Mouse (Mus musculus) midbrain, embryonic 15.5 days (tissue): Measurements from ENCODE around the gene Gm4881. TPM values are rescaled to one million over a fixed set of nuclear protein-coding genes. Genes with fewer than 3 reads are reported as not detected.

Source experiments
- ATAC-seq: fragments of 200-750 bp; cut with Nextera tagmentation; replicated peaks from 2 replicates; pipeline ENCODE4 v1.8.0; 2017; ENCODE audit warnings: moderate TSS enrichment
- H3K27ac ChIP-seq: fragments of 300-500 bp; sonication (generic); 2 replicates; pipeline ENCODE4 v1.5.1; 2015; ENCODE audit warnings: mild to moderate bottlenecking, inconsistent platforms
- H3K27me3 ChIP-seq: fragments of 300-500 bp; sonication (generic); replicated peaks from 2 replicates; pipeline ENCODE4 v1.6.1; 2015; ENCODE audit warnings: inconsistent platforms
- H3K36me3 ChIP-seq: fragments of 300-500 bp; sonication (generic); replicated peaks from 2 replicates; pipeline ENCODE4 v1.6.1; 2015; ENCODE audit warnings: inconsistent platforms
- H3K4me1 ChIP-seq: fragments of 300-500 bp; sonication (generic); 2 replicates; pipeline ENCODE4 v1.6.1; 2015; ENCODE audit warnings: inconsistent platforms
- H3K4me2 ChIP-seq: fragments of 300-500 bp; sonication (generic); 2 replicates; pipeline ENCODE4 v1.6.1; 2015; ENCODE audit warnings: inconsistent platforms, mild to moderate bottlenecking, moderate library complexity
- H3K4me3 ChIP-seq: fragments of 300-500 bp; sonication (generic); 2 replicates; pipeline ENCODE4 v1.5.1; 2015; ENCODE audit warnings: mild to moderate bottlenecking, inconsistent platforms
- H3K9ac ChIP-seq: fragments of 300-500 bp; sonication (generic); 2 replicates; pipeline ENCODE4 v1.6.1; 2015; ENCODE audit warnings: mild to moderate bottlenecking, inconsistent platforms
- H3K9me3 ChIP-seq: fragments of 300-500 bp; sonication (generic); 2 replicates; pipeline ENCODE4 v1.6.1; 2016; ENCODE audit warnings: inconsistent platforms
- WGBS: fragments of 180-500 bp; shearing (Covaris S2); methylation state at CpG from one replicate; pipeline ENCODE4 v1.1.7; 2015; ENCODE audit warnings: mixed read lengths; 5-methylcytosine and 5-hydroxymethylcytosine counted together
- polyA plus RNA-seq: library from polyadenylated mRNA; unstranded; fragments of >200 nt; fragmentation: Nextera tagmentation; extraction: Ambion mirVana; gene quantifications from 2 replicates; pipeline ENCODE4 v1.2.1, GENCODE M21; 2015

Gm4881 gene
- polyA plus RNA-seq, 1 experiment from 2014 or later, result 6.4 TPM

- Histone ChIP-seq H3K36me3 (no peaks in the 10 kb centered on the region), H3K4me2 (no peak overlapping the region), H3K9ac (no peak overlapping the region), H3K27me3 (peaks cover 81% of the 10 kb centered on the region), H3K27ac (no peak overlapping the region), H3K9me3 (no peaks in the 10 kb centered on the region), H3K4me3 (no peak overlapping the region), H3K4me1 (peaks cover 33% of the 10 kb centered on the region)
- ATAC-seq, result peak; percentile 24
- under 1% methylated on average over 8 of the region's 8 CpGs for WGBS
These were observed 5.8 kb upstream of the Gm4881 start for GRCm38 (mm10) chr7:24949958-24950623.

- peak overlapping the region; percentile 47 for H3K4me2 ChIP-seq
- H3K36me3 ChIP-seq, result no peaks in the 10 kb centered on the region
- H3K9me3 ChIP-seq, result no peaks in the 10 kb centered on the region
- WGBS, result under 1% methylated on average over 29 of the region's 29 CpGs
- peaks cover 91% of the 10 kb centered on the region for H3K27me3 ChIP-seq
- peak overlapping the region; percentile 25; the same call in 1 of the 2 replicates for H3K9ac ChIP-seq
- no peak overlapping the region for H3K27ac ChIP-seq
- peaks cover 32% of the 10 kb centered on the region for H3K4me1 ChIP-seq
- no peak for ATAC-seq
- H3K4me3 ChIP-seq, result peak overlapping the region; percentile 23
These were observed 4.5 kb upstream of the Gm4881 start for GRCm38 (mm10) chr7:24948774-24949173.

- no peaks in the 10 kb centered on the region for H3K36me3 ChIP-seq
- H3K4me2 ChIP-seq, result no peak overlapping the region
- peaks cover 38% of the 10 kb centered on the region for H3K4me1 ChIP-seq
- no peak overlapping the region for H3K4me3 ChIP-seq
- no peak for ATAC-seq
- peaks cover 91% of the 10 kb centered on the region for H3K27me3 ChIP-seq
- 3% methylated on average over 7 of the region's 7 CpGs for WGBS
- H3K9ac ChIP-seq, result no peak overlapping the region
- no peak overlapping the region for H3K27ac ChIP-seq
- H3K9me3 ChIP-seq, result no peaks in the 10 kb centered on the region
These were observed 3.2 kb upstream of the Gm4881 start for GRCm38 (mm10) chr7:24947316-24948048.

GRCm38 (mm10) chr7:24943641-24944040 is 653 bp downstream of the Gm4881 start:
- H3K9ac ChIP-seq, result no peak overlapping the region
- H3K9me3 ChIP-seq, result no peaks in the 10 kb centered on the region
- peaks cover 87% of the 10 kb centered on the region for H3K27me3 ChIP-seq
- no peak overlapping the region for H3K27ac ChIP-seq
- H3K36me3 ChIP-seq, result no peaks in the 10 kb centered on the region
- no peak overlapping the region for H3K4me2 ChIP-seq
- 4% methylated on average over 6 of the region's 6 CpGs for WGBS
- no peak for ATAC-seq
- peaks cover 21% of the 10 kb centered on the region for H3K4me1 ChIP-seq
- no peak overlapping the region; the same call in 1 of the 2 replicates for H3K4me3 ChIP-seq

- Histone ChIP-seq H3K4me3 (peak overlapping the region; percentile 13), H3K27me3 (peaks cover 52% of the 10 kb centered on the region), H3K4me2 (peak overlapping the region; percentile 25), H3K4me1 (peaks cover 33% of the 10 kb centered on the region), H3K9me3 (no peaks in the 10 kb centered on the region), H3K27ac (no peak overlapping the region), H3K9ac (no peak overlapping the region), H3K36me3 (0 out of 2 replicates have a peak, but pooled peaks cover 9% of the 10 kb centered on the region)
- 0% methylated on average over 15 of the region's 15 CpGs for WGBS
- ATAC-seq, result no peak
These were observed 12.6 kb downstream of the Gm4881 start for GRCm38 (mm10) chr7:24931651-24932050.

- Histone ChIP-seq H3K4me1 (peaks cover 33% of the 10 kb centered on the region), H3K4me3 (no peak overlapping the region), H3K4me2 (peak overlapping the region; percentile 25; the same call in 1 of the 2 replicates), H3K27me3 (peaks cover 52% of the 10 kb centered on the region), H3K9me3 (no peaks in the 10 kb centered on the region), H3K36me3 (peaks cover 15% of the 10 kb centered on the region; the same call in 1 of the 2 replicates), H3K27ac (no peak overlapping the region), H3K9ac (no peak overlapping the region)
- ATAC-seq, result no peak
- WGBS, result 37% methylated on average over 6 of the region's 6 CpGs
These were observed 13.8 kb downstream of the Gm4881 start for GRCm38 (mm10) chr7:24930475-24930874.

- H3K27me3 ChIP-seq, result no peaks in the 10 kb centered on the region
- H3K9me3 ChIP-seq, result no peaks in the 10 kb centered on the region
- WGBS, result 88% methylated on average over 9 of the region's 9 CpGs
- peaks cover 50% of the 10 kb centered on the region for H3K36me3 ChIP-seq
- no peaks in the 10 kb centered on the region for H3K4me1 ChIP-seq
- H3K4me3 ChIP-seq, result no peak overlapping the region
- H3K27ac ChIP-seq, result no peak overlapping the region
- no peak overlapping the region for H3K4me2 ChIP-seq
- no peak for ATAC-seq
- H3K9ac ChIP-seq, result no peak overlapping the region
These were observed 24.6 kb downstream of the Gm4881 start for GRCm38 (mm10) chr7:24919728-24920127.

- WGBS, result 94% methylated on average over 20 of the region's 20 CpGs
- ATAC-seq, result no peak
- H3K27me3 ChIP-seq, result no peaks in the 10 kb centered on the region
These were observed 25.5 kb downstream of the Gm4881 start for GRCm38 (mm10) chr7:24918763-24919323.

GRCm38 (mm10) chr7:24912480-24912879 is 31.8 kb downstream of the Gm4881 start:
- Histone ChIP-seq H3K9ac (no peak overlapping the region), H3K27me3 (no peaks in the 10 kb centered on the region), H3K36me3 (peaks cover 22% of the 10 kb centered on the region), H3K4me2 (no peak overlapping the region), H3K4me3 (no peak overlapping the region), H3K27ac (no peak overlapping the region), H3K4me1 (0 out of 2 replicates have a peak, but pooled peaks cover 1% of the 10 kb centered on the region), H3K9me3 (no peaks in the 10 kb centered on the region)
- 95% methylated on average over 14 of the region's 14 CpGs for WGBS
- no peak for ATAC-seq

More at GRCm38 (mm10) chr7:24918763-24919323, 25.5 kb downstream of the Gm4881 start:
- no peak overlapping the region for H3K9ac ChIP-seq
- no peak overlapping the region for H3K27ac ChIP-seq
- no peaks in the 10 kb centered on the region for H3K9me3 ChIP-seq
- no peak overlapping the region for H3K4me2 ChIP-seq
- no peak overlapping the region for H3K4me3 ChIP-seq
- H3K36me3 ChIP-seq, result peaks cover 44% of the 10 kb centered on the region
- H3K4me1 ChIP-seq, result no peaks in the 10 kb centered on the region

- H3K4me3 ChIP-seq, result no peak overlapping the region
- H3K4me2 ChIP-seq, result no peak overlapping the region
- no peak overlapping the region for H3K9ac ChIP-seq
- no peak overlapping the region for H3K27ac ChIP-seq
- H3K9me3 ChIP-seq, result no peaks in the 10 kb centered on the region
- ATAC-seq, result no peak
- H3K27me3 ChIP-seq, result no peaks in the 10 kb centered on the region
- 45% methylated on average over 13 of the region's 13 CpGs for WGBS
- 0 out of 2 replicates have a peak, but pooled peaks cover 2% of the 10 kb centered on the region for H3K36me3 ChIP-seq
- peaks cover 38% of the 10 kb centered on the region for H3K4me1 ChIP-seq
These were observed 37.0 kb downstream of the Gm4881 start for GRCm38 (mm10) chr7:24907211-24907748.

- WGBS, result 42% methylated on average over 6 of the region's 6 CpGs
- H3K36me3 ChIP-seq, result 0 out of 2 replicates have a peak, but pooled peaks cover 2% of the 10 kb centered on the region
- no peak overlapping the region for H3K27ac ChIP-seq
- H3K9ac ChIP-seq, result no peak overlapping the region; the same call in 1 of the 2 replicates
- H3K27me3 ChIP-seq, result no peaks in the 10 kb centered on the region
- H3K4me1 ChIP-seq, result peaks cover 38% of the 10 kb centered on the region
- no peaks in the 10 kb centered on the region for H3K9me3 ChIP-seq
- H3K4me3 ChIP-seq, result no peak overlapping the region
- no peak overlapping the region for H3K4me2 ChIP-seq
- no peak for ATAC-seq
These were observed 37.7 kb downstream of the Gm4881 start for GRCm38 (mm10) chr7:24906551-24906950.

- Histone ChIP-seq H3K9ac (peak overlapping the region; percentile 82), H3K4me3 (peak overlapping the region; percentile 68), H3K36me3 (0 out of 2 replicates have a peak, but pooled peaks cover 2% of the 10 kb centered on the region), H3K27me3 (no peaks in the 10 kb centered on the region), H3K27ac (peak overlapping the region; percentile 89), H3K4me2 (peak overlapping the region; percentile 79), H3K9me3 (no peaks in the 10 kb centered on the region), H3K4me1 (peaks cover 38% of the 10 kb centered on the region)
- 17% methylated on average over 3 of the region's 3 CpGs for WGBS
- peak; percentile 25 for ATAC-seq
These were observed 39.4 kb downstream of the Gm4881 start for GRCm38 (mm10) chr7:24904936-24905335.
